9 mouse cellular contexts compared by ENCODE assay signal in genomic region chr7:44305686-44306085, GRCm38 (mm10). TPM values are rescaled to one million over a fixed set of nuclear protein-coding genes. Genes with fewer than 3 reads are reported as not detected.
A peak's percentile ranks its signal among the peaks of the same experiment; 100 is the strongest.
DNase-seq lines count a peak whose midpoint lies in the region; ATAC-seq and TF ChIP-seq lines count a peak whose summit lies in the region.
"Had no signal": no experiment of that assay in that cellular context is flagged by ENCODE, and none has a peak within 500 bp of the region (broad histone marks: within the 10 kb centered on the region; RNA-seq: fewer than 3 reads in every experiment).

No protein-coding gene starts in this region.

- DNase-seq in cerebellum, postnatal 36 days: peak; percentile 38 to 43
- no peak for DNase-seq in cerebellum, adult 9-10 months
- DNase-seq in neural tube, embryonic 11.5 days (ENCODE audit: low spot score): no peak
- DNase-seq in neural tube, embryonic 10.5 days (ENCODE audit: extremely low spot score, low spot score): no peak
- no peak for DNase-seq in limb, embryonic 10.5 days (ENCODE audit: low spot score)
- no peak for DNase-seq in spleen, postnatal 14 days (ENCODE audit: low spot score in 2 of 2)
- no peak for DNase-seq in right cerebral cortex, postnatal 4 days

- no peak overlapping the region for H3K4me3 ChIP-seq in neural tube, embryonic 11.5 days (ENCODE audit: low read depth, low read length)
- H3K4me3 ChIP-seq in limb, embryonic 10.5 days: peak overlapping the region; percentile 74
- peak overlapping the region; percentile 84 for H3K4me3 ChIP-seq in small intestine, adult 2 months (ENCODE audit: low read depth, low read length)

- H3K4me1 ChIP-seq in neural tube, embryonic 11.5 days (ENCODE audit: control insufficient read depth, insufficient read depth, low read length): peaks cover 13% of the 10 kb centered on the region
- H3K4me1 ChIP-seq in limb, embryonic 10.5 days: peaks cover 42% of the 10 kb centered on the region
- H3K4me1 ChIP-seq in small intestine, adult 2 months (ENCODE audit: control insufficient read depth, insufficient read depth, insufficient read length, low read length): peaks cover 12% of the 10 kb centered on the region

- no peak; the same call in 1 of the 2 replicates for ATAC-seq in neural tube, embryonic 11.5 days (ENCODE audit: insufficient read depth, low FRiP score, low TSS enrichment)

- 0 out of 2 replicates have a peak overlapping the region, but pooled peaks have one; percentile 17 for H3K27ac ChIP-seq in neural tube, embryonic 11.5 days (ENCODE audit: low read depth, low read length)
- H3K27ac ChIP-seq in limb, embryonic 10.5 days: peak overlapping the region; percentile 97; the same call in 1 of the 2 replicates
- peak overlapping the region; percentile 2; the same call in 1 of the 2 replicates for H3K27ac ChIP-seq in small intestine, adult 2 months (ENCODE audit: insufficient read depth, low read depth, low read length)

- H3K9me3 ChIP-seq in neural tube, embryonic 11.5 days (ENCODE audit: control insufficient read depth, low read length): no peaks in the 10 kb centered on the region
- H3K9me3 ChIP-seq in limb, embryonic 10.5 days (replicated peaks): no peaks in the 10 kb centered on the region

- WGBS in neural tube, embryonic 11.5 days: 9% methylated on average over 16 of the region's 16 CpGs
- WGBS in limb, embryonic 10.5 days: 8% methylated on average over 16 of the region's 16 CpGs
- 11% methylated on average over 16 of the region's 16 CpGs for WGBS in small intestine, adult 2 months

- H3K4me2 ChIP-seq in neural tube, embryonic 11.5 days (ENCODE audit: low read depth): peak overlapping the region; percentile 54

- 0 out of 2 replicates have a peak overlapping the region, but pooled peaks have one; percentile 10 for H3K9ac ChIP-seq in neural tube, embryonic 11.5 days (ENCODE audit: low read length)

- TF ChIP-seq POLR2A in small intestine, adult 2 months (IDR thresholded peaks at IDR 0.05; ENCODE audit: low read depth, low read length): no peak

- H3K27me3 ChIP-seq in neural tube, embryonic 11.5 days (ENCODE audit: control insufficient read depth, insufficient read depth, low read length): 0 out of 2 replicates have a peak, but pooled peaks cover 7% of the 10 kb centered on the region
- H3K27me3 ChIP-seq in limb, embryonic 10.5 days (ENCODE audit: low read depth, poor library complexity, severe bottlenecking): peaks cover 49% of the 10 kb centered on the region
- peaks cover 9% of the 10 kb centered on the region for H3K27me3 ChIP-seq in small intestine, adult 2 months (ENCODE audit: control insufficient read depth, insufficient read depth, low read length)

- H3K36me3 ChIP-seq in neural tube, embryonic 11.5 days (ENCODE audit: control insufficient read depth, insufficient read depth, low read length): no peaks in the 10 kb centered on the region
- H3K36me3 ChIP-seq in limb, embryonic 10.5 days: no peaks in the 10 kb centered on the region
- no peaks in the 10 kb centered on the region for H3K36me3 ChIP-seq in small intestine, adult 2 months (ENCODE audit: control insufficient read depth, insufficient read depth, low read length)

- TF ChIP-seq CTCF in small intestine, adult 2 months (IDR thresholded peaks at IDR 0.05; ENCODE audit: extremely low read depth, insufficient read length, insufficient replicate concordance, low read depth, low read length): no peak

RNA-seq across cellular contexts. Expression of gene Clec11a, which starts 1.0 kb away (rescaled TPM):
- 1.9 and 2.4 TPM in 2 replicates for polyA plus RNA-seq in neural tube, embryonic 11.5 days (2014; fragmentation: Nextera tagmentation; extraction: Ambion mirVana)
- 1.1 and 1.7 TPM in 2 replicates for polyA plus RNA-seq in limb, embryonic 10.5 days (2016; fragmentation: Nextera tagmentation; extraction: Ambion mirVana)
- 0.82 and 1.3 TPM in 2 replicates for polyA plus RNA-seq in small intestine, adult 2 months (2012; rRNA removed)

RNA-seq across cellular contexts. Expression of gene Shank1, which starts 4.4 kb away (rescaled TPM):
- 4.6 and 4.7 TPM in 2 replicates for polyA plus RNA-seq in neural tube, embryonic 11.5 days (2014; fragmentation: Nextera tagmentation; extraction: Ambion mirVana)
- polyA plus RNA-seq in limb, embryonic 10.5 days (2016; fragmentation: Nextera tagmentation; extraction: Ambion mirVana): 0.31 and 0.40 TPM in 2 replicates
- polyA plus RNA-seq in small intestine, adult 2 months (2012; rRNA removed): 0.81 and 2.1 TPM in 2 replicates

RNA-seq across cellular contexts. Expression of gene Gm15517, which starts 44.4 kb away (rescaled TPM):
- polyA plus RNA-seq in neural tube, embryonic 11.5 days (2014; fragmentation: Nextera tagmentation; extraction: Ambion mirVana): not detected in 2 replicates
- polyA plus RNA-seq in limb, embryonic 10.5 days (2016; fragmentation: Nextera tagmentation; extraction: Ambion mirVana): not detected in 2 replicates
- polyA plus RNA-seq in small intestine, adult 2 months (2012; rRNA removed): not detected in 2 replicates
- polyA plus RNA-seq: C2C12 had no signal

RNA-seq across cellular contexts. Expression of gene Acp4, which starts 48.5 kb away (rescaled TPM):
- polyA plus RNA-seq in neural tube, embryonic 11.5 days (2014; fragmentation: Nextera tagmentation; extraction: Ambion mirVana): not detected in 2 replicates
- polyA plus RNA-seq in limb, embryonic 10.5 days (2016; fragmentation: Nextera tagmentation; extraction: Ambion mirVana): 0.15 and 0.18 TPM in 2 replicates
- polyA plus RNA-seq in small intestine, adult 2 months (2012; rRNA removed): not detected in 2 replicates
- polyA plus RNA-seq: C2C12 had no signal

RNA-seq across cellular contexts. Expression of gene 2410002F23Rik, which starts 59.2 kb away (rescaled TPM):
- polyA plus RNA-seq in neural tube, embryonic 11.5 days (2014; fragmentation: Nextera tagmentation; extraction: Ambion mirVana): 143 TPM in 2 replicates
- 179 and 220 TPM in 2 replicates for polyA plus RNA-seq in limb, embryonic 10.5 days (2016; fragmentation: Nextera tagmentation; extraction: Ambion mirVana)
- polyA plus RNA-seq in small intestine, adult 2 months (2012; rRNA removed): 43.4 and 66.3 TPM in 2 replicates

Comparison
In these comparisons a context has a peak if more than half of its experiments do, and no peak if none do; other contexts are left out.
1. DNase-seq: peak in cerebellum, postnatal 36 days (2 of 2); none in cerebellum, adult 9-10 months (single experiment), neural tube, embryonic 11.5 days (single experiment), neural tube, embryonic 10.5 days (single experiment), limb, embryonic 10.5 days (single experiment), spleen, postnatal 14 days (0 of 2) and right cerebral cortex, postnatal 4 days (single experiment).
2. H3K27ac ChIP-seq: peak in every context shown above with its lines; median percentile 97 in limb, embryonic 10.5 days; 17 in neural tube, embryonic 11.5 days; 2 in small intestine, adult 2 months.